Mouse (Mus musculus): ENCODE measurements around the gene Casq2.

DNA sequence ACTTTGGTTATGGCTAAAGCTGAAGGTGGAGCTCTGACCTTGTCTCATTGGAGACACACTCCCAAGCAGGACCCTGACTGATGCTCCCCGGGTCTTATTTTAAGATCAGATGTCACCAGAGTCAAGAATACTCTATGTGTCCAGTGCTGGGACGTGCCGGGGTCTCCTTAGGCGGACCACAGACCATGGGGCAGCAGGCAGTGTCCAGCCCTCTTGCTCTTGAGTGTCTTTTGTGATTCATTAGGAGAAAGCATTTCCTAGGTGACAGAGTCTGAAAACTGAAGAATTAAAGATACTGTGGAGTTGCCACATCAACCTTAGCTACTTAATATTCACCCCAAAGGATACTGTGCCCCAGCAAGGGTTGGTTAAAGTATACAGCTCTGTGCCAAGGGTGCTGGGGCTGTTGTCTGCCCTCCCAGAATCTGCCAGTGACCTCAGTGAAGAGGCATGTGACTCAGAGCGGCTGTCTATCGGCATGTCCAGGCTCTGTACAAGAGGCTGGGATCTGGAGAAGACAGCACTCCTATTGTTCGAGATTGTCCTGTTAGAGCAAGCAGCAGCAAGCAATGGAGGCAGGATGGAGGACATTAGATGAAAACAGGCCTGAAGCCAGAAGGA, 25.9 kb downstream of the Casq2 start:
- TF ChIP-seq GATA1 (IDR thresholded peaks at IDR 0.05; ENCODE audit: low read length) (no peak), TAL1 (IDR thresholded peaks at IDR 0.05; ENCODE audit: low read length) (no peak)
